Mouse (Mus musculus): Measurements from ENCODE around the gene Mtx1.

DNA sequence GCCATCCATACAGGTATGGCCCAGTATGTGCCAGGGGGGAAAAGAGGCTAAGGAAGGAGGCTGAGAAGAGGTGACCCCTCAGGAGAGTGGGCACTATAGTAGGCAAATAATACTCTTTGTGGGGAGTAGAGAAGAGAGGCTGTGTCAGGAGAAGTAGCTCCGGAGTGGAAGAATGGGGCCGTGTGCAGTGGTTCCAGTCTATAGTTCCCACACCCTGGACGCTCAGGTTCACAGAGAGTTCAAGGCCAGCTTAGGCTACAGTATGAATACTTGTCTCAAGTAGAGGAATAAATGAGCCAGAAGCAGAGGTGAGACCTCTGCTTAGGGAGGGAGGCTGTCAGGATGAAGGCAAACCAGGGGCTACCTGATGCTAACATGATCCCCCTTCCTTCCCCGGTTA is 2.4 kb upstream of the Mtx1 start:
- TF ChIP-seq CTCF (IDR thresholded peaks at IDR 0.05; ENCODE audit: low read depth) (no peak), EP300 (optimal IDR thresholded peaks at IDR 0.05) (no peak)

Data from stomach, postnatal 0 days (tissue).